Mouse (Mus musculus): ENCODE data around the gene Arhgdib. TPM values are rescaled to one million over a fixed set of nuclear protein-coding genes. Genes with fewer than 3 reads are reported as not detected.

The Arhgdib gene
- polyA plus RNA-seq, 2 experiments = 104 to 149 TPM

DNA sequence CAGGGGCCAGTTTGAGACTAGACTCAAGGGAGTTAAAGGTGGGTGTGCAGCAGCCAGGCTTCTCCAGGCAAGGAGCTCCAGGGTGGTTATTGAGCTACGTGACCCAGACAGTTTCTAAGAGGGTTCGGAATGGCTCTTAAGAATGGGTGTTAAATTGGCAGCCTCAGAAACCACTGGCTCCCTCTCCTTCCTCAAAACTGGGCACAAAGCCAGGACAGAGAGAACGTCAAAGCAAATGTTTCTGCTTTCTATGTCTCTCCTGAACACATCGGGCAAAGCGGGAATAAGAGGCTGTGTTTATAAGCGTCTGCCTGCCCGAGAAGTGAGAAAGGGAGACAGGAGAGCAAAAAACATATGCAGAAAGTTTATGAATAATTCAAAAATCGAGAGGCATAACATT is 67.1 kb downstream of the Arhgdib start:
- Histone ChIP-seq H3K36me3 (ENCODE audit: control insufficient read depth, insufficient read depth, low read length) (0 out of 2 replicates have a peak, but pooled peaks cover 3% of the 10 kb centered on the region), H3K27me3 (ENCODE audit: control insufficient read depth, insufficient read depth, low read length) (no peaks in the 10 kb centered on the region), H3K9me3 (ENCODE audit: control insufficient read depth, low read length) (no peaks in the 10 kb centered on the region), H3K9ac (ENCODE audit: low read depth, low read length, severe bottlenecking) (peak overlapping the region; percentile 38; the same call in 1 of the 2 replicates), H3K4me3 (replicated peaks; ENCODE audit: low read length) (peak overlapping the region; percentile 43), H3K4me1 (ENCODE audit: control insufficient read depth, insufficient read depth, low read length) (peaks cover 25% of the 10 kb centered on the region), H3K4me2 (replicated peaks; ENCODE audit: low read depth, low read length, severe bottlenecking) (peak overlapping the region; percentile 45), H3K27ac (replicated peaks; ENCODE audit: low read depth, low read length) (peak overlapping the region; percentile 50)
- no peak for TF ChIP-seq POLR2A (IDR thresholded peaks at IDR 0.05; ENCODE audit: borderline replicate concordance, extremely low read depth, insufficient read depth, insufficient read length)
- DNase-seq (ENCODE audit: low spot score) (no peak), ATAC-seq (ENCODE audit: low FRiP score, low read depth) (no peak; the same call in 1 of the 2 replicates)
- WGBS = 22% methylated on average over 8 of the region's 8 CpGs

Other genes starting within 250 kb of the Arhgdib start
- gene Gucy2c, start 160.1 kb downstream of the Arhgdib start, polyA plus RNA-seq (2012; rRNA removed) = 0.05 and 0.10 TPM in 2 replicates
- 0.06 and 0.08 TPM in 2 replicates for gene Gucy2c, start 160.1 kb downstream of the Arhgdib start, polyA plus RNA-seq (2014; fragmentation: Nextera tagmentation; extraction: Ambion mirVana)
- 1.2 and 1.6 TPM in 2 replicates for gene Hist4h4, start 137.5 kb downstream of the Arhgdib start, polyA plus RNA-seq (2012; rRNA removed)
- gene Hist4h4, start 137.5 kb downstream of the Arhgdib start, polyA plus RNA-seq (2014; fragmentation: Nextera tagmentation; extraction: Ambion mirVana) = 1.1 TPM in 2 replicates
- 82.9 and 88.8 TPM in 2 replicates for gene H2afj, start 133.7 kb downstream of the Arhgdib start, polyA plus RNA-seq (2012; rRNA removed)
- 105 and 114 TPM in 2 replicates for gene H2afj, start 133.7 kb downstream of the Arhgdib start, polyA plus RNA-seq (2014; fragmentation: Nextera tagmentation; extraction: Ambion mirVana)
- 0.73 and 1.7 TPM in 2 replicates for gene BC049715, start 114.3 kb downstream of the Arhgdib start, polyA plus RNA-seq (2012; rRNA removed)
- gene BC049715, start 114.3 kb downstream of the Arhgdib start, polyA plus RNA-seq (2014; fragmentation: Nextera tagmentation; extraction: Ambion mirVana) = 1.3 and 1.9 TPM in 2 replicates
- gene Wbp11, start 113.7 kb downstream of the Arhgdib start, polyA plus RNA-seq (2012; rRNA removed) = 87.0 and 96.5 TPM in 2 replicates
- 100 and 110 TPM in 2 replicates for gene Wbp11, start 113.7 kb downstream of the Arhgdib start, polyA plus RNA-seq (2014; fragmentation: Nextera tagmentation; extraction: Ambion mirVana)
- gene Smco3, start 106.4 kb downstream of the Arhgdib start, polyA plus RNA-seq (2012; rRNA removed) = 0.92 and 0.97 TPM in 2 replicates
- gene Smco3, start 106.4 kb downstream of the Arhgdib start, polyA plus RNA-seq (2014; fragmentation: Nextera tagmentation; extraction: Ambion mirVana) = 1.4 and 2.0 TPM in 2 replicates
- gene Art4, start 84.2 kb downstream of the Arhgdib start, polyA plus RNA-seq (2012; rRNA removed) = 2.2 and 3.1 TPM in 2 replicates
- 2.6 and 2.8 TPM in 2 replicates for gene Art4, start 84.2 kb downstream of the Arhgdib start, polyA plus RNA-seq (2014; fragmentation: Nextera tagmentation; extraction: Ambion mirVana)
- gene Mgp, start 66.1 kb downstream of the Arhgdib start, polyA plus RNA-seq (2012; rRNA removed) = 534 and 645 TPM in 2 replicates
- 338 and 360 TPM in 2 replicates for gene Mgp, start 66.1 kb downstream of the Arhgdib start, polyA plus RNA-seq (2014; fragmentation: Nextera tagmentation; extraction: Ambion mirVana)
- gene Erp27, start 19.7 kb downstream of the Arhgdib start, polyA plus RNA-seq (2012; rRNA removed) = 0.52 and 0.59 TPM in 2 replicates
- 0.55 and 0.69 TPM in 2 replicates for gene Erp27, start 19.7 kb downstream of the Arhgdib start, polyA plus RNA-seq (2014; fragmentation: Nextera tagmentation; extraction: Ambion mirVana)
- 0.12 and 0.20 TPM in 2 replicates for gene Pde6h, start 18.1 kb downstream of the Arhgdib start, polyA plus RNA-seq (2012; rRNA removed)
- 0.23 TPM in 1 of 2 replicates, not detected in the other for gene Pde6h, start 18.1 kb downstream of the Arhgdib start, polyA plus RNA-seq (2014; fragmentation: Nextera tagmentation; extraction: Ambion mirVana)
- gene Rerg, start 228.6 kb upstream of the Arhgdib start, polyA plus RNA-seq (2012; rRNA removed) = 22.1 and 22.7 TPM in 2 replicates
- gene Rerg, start 228.6 kb upstream of the Arhgdib start, polyA plus RNA-seq (2014; fragmentation: Nextera tagmentation; extraction: Ambion mirVana) = 33.6 and 36.5 TPM in 2 replicates

All from limb, embryonic 14.5 days (tissue).